Mouse (Mus musculus) bone marrow macrophage, adult 2 months (primary cell): Measurements from ENCODE around the gene Ap4s1. TPM values are rescaled to one million over a fixed set of nuclear protein-coding genes. Genes with fewer than 3 reads are reported as not detected.

Experiments used
- H3K27ac ChIP-seq: 2 replicates; pipeline ENCODE4 v1.5.1; 2012; ENCODE audit warnings: low read depth, low read length; ENCODE audit not compliant: insufficient read depth
- H3K4me1 ChIP-seq: 2 replicates; pipeline ENCODE4 v1.6.1; 2012; ENCODE audit warnings: low read length; ENCODE audit not compliant: control insufficient read depth, insufficient read depth
- H3K4me3 ChIP-seq: 2 replicates; pipeline ENCODE4 v1.5.1; 2012; ENCODE audit warnings: mild to moderate bottlenecking, low read length, moderate library complexity; ENCODE audit not compliant: insufficient read depth
- CTCF ChIP-seq: IDR thresholded peaks from 2 replicates; pipeline ENCODE4 v1.5.1; 2012; ENCODE audit warnings: low read depth, mild to moderate bottlenecking, low read length, moderate library complexity
- POLR2A ChIP-seq: IDR thresholded peaks from 2 replicates; pipeline ENCODE4 v1.6.1; 2012; ENCODE audit warnings: mild to moderate bottlenecking, low read depth, low read length, borderline replicate concordance
- polyA plus RNA-seq: library from polyadenylated mRNA; stranded (reverse); fragments of >200 nt; gene quantifications from 2 replicates; pipeline ENCODE4 v1.2.4, GENCODE M21; 2012; ENCODE audit not compliant: missing spikeins, insufficient read depth, insufficient read length

Gene Ap4s1
- polyA plus RNA-seq, 1 experiment = 24.9 TPM

DNA sequence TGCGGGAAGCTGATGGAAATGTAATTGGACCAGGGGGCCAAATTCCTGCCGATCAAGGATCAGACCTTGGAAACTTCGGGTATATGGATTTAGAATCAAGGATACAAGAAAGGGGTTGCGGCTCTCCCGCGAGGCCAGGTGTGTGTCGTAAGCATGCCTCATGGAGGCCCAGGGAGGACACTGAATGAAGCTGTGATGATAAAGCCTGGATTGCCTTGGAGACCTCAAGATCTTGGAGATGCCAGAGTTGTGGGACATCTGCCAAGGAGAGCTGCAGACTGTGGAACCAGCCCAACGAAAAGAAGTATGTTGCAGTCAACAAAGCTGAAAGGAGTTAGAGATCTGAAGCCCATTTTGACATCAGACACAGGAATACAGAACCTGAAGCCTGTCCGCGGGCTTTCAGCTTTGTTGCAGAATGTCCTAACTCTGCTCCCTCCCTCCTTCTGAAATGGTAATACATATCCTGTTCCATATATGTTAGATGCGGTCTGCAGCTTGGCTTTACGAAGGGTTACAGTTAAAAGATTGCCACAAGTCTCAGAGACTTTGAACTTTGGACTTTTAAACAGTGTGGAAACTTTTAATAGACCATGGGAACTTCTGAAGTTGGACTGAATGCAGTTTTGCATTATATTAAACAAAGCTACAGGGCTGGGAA, 65.2 kb downstream of the Ap4s1 start:
- Histone ChIP-seq H3K4me1 (peaks cover 6% of the 10 kb centered on the region; the same call in 1 of the 2 replicates), H3K27ac (no peak overlapping the region), H3K4me3 (no peak overlapping the region)
- TF ChIP-seq POLR2A = no peak
- TF ChIP-seq CTCF = no peak

DNA sequence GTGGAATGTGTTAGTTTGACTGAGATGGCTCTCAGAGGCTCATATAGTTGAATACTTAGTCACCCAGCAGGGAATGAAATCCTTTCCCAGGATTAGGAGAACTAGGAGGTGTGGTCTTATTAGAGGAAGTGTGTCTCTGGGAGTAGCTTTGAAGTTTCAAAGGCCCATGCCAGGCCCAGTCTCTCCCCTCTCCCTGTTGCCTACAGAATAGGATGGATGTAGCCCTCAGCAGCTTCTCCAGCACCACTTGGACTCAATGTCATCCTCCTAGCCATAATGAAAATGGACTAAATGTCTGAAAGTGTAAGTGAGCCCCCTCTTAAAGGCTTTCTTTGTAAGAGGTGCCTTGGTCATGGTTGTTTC, 65.7 kb downstream of the Ap4s1 start:
- TF ChIP-seq CTCF = no peak
- TF ChIP-seq POLR2A = no peak
- H3K4me1 ChIP-seq = peaks cover 6% of the 10 kb centered on the region; the same call in 1 of the 2 replicates
- no peak overlapping the region for H3K27ac ChIP-seq
- no peak overlapping the region for H3K4me3 ChIP-seq

DNA sequence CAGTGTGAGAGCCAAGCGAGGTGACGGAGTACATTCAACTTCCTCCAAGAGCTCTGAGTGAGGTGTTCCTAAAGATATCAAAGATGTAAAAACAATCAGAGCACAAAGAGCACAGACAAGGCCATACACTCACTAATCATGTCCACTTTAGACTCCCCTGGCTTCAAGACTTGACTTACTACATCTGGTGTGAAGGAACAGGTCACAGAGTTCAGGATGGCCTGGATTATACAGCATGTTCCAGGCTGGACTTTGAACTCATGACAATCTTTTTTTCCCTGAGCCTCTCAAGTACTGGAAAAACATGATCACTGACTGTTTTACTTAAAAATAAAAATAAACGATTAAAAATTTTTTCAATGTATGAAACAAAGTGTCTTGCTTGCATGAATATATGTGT, 68.5 kb downstream of the Ap4s1 start:
- TF ChIP-seq POLR2A = no peak
- no peak for TF ChIP-seq CTCF
- H3K4me3 ChIP-seq = no peak overlapping the region
- no peak overlapping the region for H3K27ac ChIP-seq
- H3K4me1 ChIP-seq = peaks cover 6% of the 10 kb centered on the region; the same call in 1 of the 2 replicates

DNA sequence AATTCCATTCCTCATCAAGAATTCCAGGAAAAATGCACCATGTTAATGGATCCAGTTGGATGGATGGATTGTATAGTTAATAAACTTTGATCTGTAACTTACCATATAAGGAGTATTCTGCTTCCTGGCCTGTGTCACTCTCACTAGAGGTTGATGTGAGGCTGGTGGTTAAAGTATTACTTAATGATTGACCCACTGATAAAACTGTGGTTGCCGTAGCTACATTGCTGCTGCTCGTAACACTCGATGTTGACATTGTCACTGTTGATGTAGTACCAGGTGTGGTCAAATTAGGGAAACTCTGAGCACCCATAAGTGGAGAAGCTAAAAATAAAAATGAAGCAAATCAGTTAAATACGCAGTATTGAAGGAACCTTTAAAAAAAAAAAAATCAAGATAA, 76.6 kb downstream of the Ap4s1 start:
- TF ChIP-seq POLR2A (no peak), CTCF (no peak)
- H3K4me3 ChIP-seq = no peak overlapping the region
- H3K27ac ChIP-seq = no peak overlapping the region
- H3K4me1 ChIP-seq = peaks cover 10% of the 10 kb centered on the region

DNA sequence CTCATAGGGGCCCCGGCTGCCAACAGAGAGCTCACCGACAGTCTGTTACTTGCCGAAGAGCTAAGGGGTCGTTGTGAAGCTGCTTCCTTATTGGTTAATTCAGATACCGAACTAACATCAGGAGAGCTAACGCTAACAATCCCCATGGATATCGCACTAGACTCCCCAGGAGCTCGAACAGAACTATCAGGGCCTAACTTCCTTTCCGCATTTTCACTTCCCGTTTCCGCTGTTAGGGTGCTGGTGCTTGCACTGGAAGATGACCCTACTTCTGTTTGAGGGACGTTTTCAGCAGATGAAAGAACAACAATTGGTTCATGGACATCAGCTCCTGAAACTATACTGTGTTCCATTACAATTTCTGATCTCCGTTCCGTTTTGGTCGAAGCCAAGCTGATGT, 77.9 kb downstream of the Ap4s1 start:
- TF ChIP-seq CTCF = no peak
- no peak for TF ChIP-seq POLR2A
- Histone ChIP-seq H3K27ac (peak overlapping the region; percentile 25), H3K4me1 (peaks cover 10% of the 10 kb centered on the region), H3K4me3 (no peak overlapping the region)

DNA sequence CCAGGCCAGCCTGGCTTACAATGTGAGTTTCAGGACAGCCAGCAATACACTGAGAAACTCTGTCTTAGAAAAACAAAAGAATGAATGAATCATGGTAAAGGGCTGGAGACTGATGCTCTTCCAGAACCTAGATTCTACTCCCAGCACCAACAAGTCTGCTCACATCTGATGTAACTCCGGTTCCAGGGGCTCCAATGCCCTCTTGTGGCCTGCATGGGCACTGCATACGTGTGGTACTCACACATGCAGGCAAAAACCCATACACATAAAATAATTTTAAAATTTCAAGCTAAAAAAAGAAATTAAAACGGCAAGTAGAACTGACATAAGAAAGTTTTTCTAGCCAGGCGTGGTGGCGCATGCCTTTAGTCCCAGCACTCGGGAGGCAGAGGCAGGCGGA, 94.0 kb downstream of the Ap4s1 start:
- TF ChIP-seq POLR2A = no peak
- peak; percentile 59; the same call in 1 of the 2 replicates for TF ChIP-seq CTCF
- no peaks in the 10 kb centered on the region for H3K4me1 ChIP-seq
- H3K27ac ChIP-seq = no peak overlapping the region
- H3K4me3 ChIP-seq = no peak overlapping the region

Other genes with a start within 250 kb of the Ap4s1 start
- not detected in 2 replicates for gene Coch, start 97.7 kb upstream of the Ap4s1 start, polyA plus RNA-seq
- 35.1 and 38.2 TPM in 2 replicates for gene Strn3, start 864 bp downstream of the Ap4s1 start, polyA plus RNA-seq
- 30.7 and 34.3 TPM in 2 replicates for gene Hectd1, start 138.5 kb downstream of the Ap4s1 start, polyA plus RNA-seq